Mouse (Mus musculus) cerebellum, postnatal 25 days (tissue): ENCODE measurements at regions not wholly inside any gene's neighbourhood (a gene's known extent, or its start where the extent isn't known, plus 50 kb on each side); places are given as distances from the start of the nearest gene placed in this dataset.
"Not testable (repeated sequence)": the region's sequence is repeated elsewhere in the genome, so short reads cannot be mapped to it uniquely, and the experiment has no call there.

Source experiments
- DNase-seq, 2 experiments: peaks; one replicate each; pipeline ENCODE4 v3.0.0; 2021; ENCODE audit warnings: mixed read lengths in 2 of 2

GRCm38 (mm10) chr4:7913191-7913590, 325.6 kb downstream of the Car8 start:
- DNase-seq, result no peak

DNA sequence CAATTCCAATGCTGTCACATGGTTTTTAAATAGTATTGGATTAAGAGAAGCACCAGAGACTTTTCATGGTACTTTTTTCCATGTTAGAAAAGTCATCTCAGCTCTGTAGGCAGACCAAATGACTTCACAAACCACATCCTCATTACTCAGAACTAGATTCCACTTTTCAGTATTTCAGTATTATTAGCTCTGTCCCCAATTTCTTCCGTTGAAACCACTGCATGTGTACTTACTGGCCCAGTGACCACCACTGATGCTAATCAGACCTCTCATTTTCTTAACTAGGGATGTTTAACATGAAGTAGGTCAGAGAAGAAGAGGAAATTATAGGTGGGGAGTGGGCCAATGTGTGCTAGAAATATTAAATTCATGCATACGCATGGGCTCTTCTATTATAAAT, 326.2 kb downstream of the Car8 start:
- no peak for DNase-seq

DNA sequence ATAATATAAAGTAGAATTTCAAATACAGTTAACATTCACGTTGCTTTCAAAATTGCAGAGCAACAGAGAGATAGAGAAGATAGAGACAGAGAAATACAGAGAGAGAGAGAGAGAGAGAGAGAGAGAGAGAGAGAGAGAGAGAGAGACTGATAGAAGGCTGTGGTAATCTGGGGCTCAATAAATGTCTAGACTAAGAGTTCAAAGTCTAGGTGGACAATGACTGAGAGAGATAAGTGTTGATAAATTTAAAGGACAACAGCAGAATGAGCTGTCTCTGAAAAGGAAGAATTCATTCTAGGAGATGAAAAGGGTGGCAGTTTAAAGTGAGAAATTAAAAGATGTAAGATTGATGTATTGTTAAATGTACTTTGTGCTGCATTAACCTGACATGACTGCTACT, 335.7 kb downstream of the Car8 start:
- no peak for DNase-seq

DNA sequence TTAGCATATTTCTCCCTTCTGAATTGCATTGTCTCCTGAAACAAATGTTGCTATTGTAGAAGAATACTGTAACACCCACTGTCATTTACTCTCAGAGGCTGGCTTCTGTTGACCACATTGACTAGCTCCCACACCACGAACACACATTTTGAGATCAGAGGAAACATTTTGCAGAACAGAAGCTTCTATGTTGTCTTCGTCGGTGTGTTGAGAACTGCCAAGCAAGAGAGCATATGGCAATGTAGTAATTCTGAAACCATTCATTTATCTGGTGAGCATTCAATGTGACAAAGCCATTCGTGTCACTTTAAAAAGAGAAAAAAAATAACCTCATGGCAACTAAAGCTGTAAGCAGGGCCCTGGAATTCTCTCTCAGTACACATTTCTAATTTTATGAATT, 343.9 kb downstream of the Car8 start:
- DNase-seq, result no peak

- no peak for DNase-seq
Measured at GRCm38 (mm10) chr4:7891128-7891527, 347.7 kb downstream of the Car8 start.

- DNase-seq, result no peak
Measured at GRCm38 (mm10) chr4:7854518-7854917, 384.3 kb downstream of the Car8 start.

DNA sequence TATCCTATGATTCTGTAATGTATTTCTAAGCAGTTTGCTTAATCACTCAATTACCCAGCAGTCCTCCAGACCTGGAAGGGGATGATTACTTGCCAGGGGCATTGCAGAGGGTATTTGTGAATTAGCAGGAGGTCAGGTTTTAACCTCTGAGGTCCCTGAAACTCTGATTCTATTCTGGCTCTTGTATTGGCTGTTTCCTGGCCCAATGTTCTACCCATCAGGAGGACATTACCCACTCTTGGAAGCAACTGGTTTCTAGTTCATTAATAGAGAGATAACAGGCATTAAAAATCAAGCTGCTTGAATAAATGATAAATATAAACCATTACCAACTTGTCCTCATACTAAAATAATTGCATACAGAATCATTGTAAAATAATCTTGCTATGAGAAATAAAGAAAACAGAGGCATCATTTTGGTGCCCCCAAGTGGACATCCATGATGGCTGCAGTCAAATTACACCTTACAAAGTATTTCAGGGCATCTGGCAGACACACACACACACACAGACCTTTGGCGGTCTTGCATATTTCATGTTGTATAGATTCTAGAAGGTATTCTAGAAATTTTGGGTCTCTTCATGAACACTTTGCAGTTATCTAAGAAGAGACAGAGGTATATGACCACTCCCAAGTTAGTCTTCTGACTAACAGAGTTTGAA, 385.6 kb downstream of the Car8 start:
- peak; percentile 5 to 21 for DNase-seq

GRCm38 (mm10) chr4:7852006-7852615, 386.7 kb downstream of the Car8 start:
- DNase-seq, result no peak

- no peak for DNase-seq
Measured at GRCm38 (mm10) chr4:7847411-7847810, 391.4 kb downstream of the Car8 start.

- DNase-seq, result no peak
Measured at GRCm38 (mm10) chr4:7829126-7829525, 409.7 kb downstream of the Car8 start.

GRCm38 (mm10) chr4:7819847-7820246, 419.0 kb downstream of the Car8 start:
- DNase-seq, result no peak

DNA sequence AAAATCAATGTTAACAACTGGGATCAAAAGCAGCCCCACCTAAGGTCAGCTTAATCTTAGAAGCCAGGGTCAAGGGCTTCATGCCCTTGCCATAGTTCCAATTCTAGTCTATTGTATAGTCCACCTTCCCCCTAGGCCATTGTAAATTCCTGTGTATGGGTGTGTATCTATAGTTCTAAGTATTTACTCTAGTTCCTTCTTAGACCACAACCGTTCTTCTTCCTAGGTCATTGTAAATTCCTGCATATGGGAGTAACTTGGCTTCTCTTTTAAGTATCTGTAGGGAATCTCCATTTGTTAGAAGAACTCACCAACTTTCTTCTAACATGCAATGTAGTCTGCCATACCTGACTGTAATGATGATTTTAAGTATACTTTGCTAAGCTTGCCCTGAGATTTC, 461.1 kb downstream of the Car8 start:
- DNase-seq, result not testable (repeated sequence)

DNA sequence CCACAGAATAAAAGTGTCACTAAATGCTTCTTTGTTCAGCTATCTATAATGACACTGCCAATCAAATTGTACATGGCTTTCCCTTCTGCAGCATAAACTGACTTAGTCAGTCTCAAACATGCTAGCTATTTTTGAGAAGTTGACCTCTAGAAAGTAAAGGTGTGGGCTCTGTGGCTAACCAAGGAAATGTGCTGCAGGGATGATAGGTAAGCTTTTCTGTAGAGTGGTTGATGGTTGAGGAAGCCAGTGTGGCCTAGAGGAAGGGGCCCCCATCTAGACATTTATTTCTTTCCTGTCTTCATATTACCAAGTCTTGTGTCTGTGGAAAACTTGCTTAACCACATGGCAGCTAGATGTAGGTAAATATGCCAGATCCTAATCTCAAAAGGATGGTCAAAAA, 483.4 kb downstream of the Car8 start:
- DNase-seq, result no peak

DNA sequence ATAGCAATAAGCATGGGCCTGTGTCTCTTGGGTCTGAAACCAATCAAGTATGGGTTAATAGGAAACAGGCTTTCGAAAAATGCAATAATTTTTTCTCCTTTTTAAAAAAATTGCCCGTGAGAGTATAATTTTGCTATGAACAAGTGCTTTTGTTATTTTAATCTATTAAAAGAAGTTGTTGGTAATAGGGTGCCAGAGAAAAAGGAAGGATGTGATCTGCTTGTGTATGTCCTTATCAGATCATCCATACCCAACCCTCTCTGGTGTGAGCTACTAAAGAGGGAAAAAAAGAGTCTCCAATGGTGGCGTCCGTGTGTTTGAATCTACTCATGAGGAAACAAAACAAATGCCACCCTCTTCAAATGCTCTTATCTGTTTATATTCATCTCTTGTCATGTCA, 484.9 kb downstream of the Car8 start:
- no peak for DNase-seq

DNA sequence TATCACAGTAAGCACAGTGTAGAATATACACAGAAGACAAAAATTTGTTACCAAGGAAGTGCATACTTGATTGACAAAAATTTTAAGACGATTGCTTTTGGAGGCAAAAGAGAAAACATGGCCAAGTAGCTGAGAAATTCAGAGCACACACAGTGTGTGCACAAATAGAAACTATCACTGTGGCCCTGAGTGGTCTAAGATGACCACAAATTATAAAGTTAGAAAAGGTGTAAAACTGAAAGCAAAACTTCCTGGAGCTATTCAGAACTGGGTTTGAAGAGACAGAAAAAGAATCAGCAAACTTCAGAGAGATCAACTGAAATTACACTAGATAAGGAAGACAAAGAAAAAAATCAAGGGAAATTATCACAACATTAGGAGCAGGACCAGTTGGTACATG, 487.6 kb downstream of the Car8 start:
- no peak for DNase-seq

DNA sequence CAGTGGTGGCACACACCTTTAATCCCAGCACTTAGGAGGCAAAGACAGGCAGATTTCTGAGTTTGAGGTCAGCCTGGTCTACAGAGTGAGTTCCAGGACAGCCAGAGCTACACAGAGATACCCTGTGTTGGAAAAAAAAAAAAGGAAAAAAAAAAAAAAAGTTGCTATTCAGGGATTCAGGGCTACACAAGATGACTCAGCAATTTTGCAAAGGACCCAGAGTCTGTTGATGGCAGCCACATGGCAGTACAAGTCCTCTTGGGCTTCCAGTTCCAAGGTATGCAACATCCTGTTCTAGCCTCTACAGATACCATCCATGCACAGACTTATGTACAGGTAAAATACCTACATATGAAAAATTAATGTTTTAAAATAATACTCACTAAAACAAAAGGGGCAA, 515.9 kb downstream of the Car8 start:
- DNase-seq, result no peak

- no peak for DNase-seq
Measured at GRCm38 (mm10) chr4:7688516-7688915, 550.3 kb downstream of the Car8 start.

DNA sequence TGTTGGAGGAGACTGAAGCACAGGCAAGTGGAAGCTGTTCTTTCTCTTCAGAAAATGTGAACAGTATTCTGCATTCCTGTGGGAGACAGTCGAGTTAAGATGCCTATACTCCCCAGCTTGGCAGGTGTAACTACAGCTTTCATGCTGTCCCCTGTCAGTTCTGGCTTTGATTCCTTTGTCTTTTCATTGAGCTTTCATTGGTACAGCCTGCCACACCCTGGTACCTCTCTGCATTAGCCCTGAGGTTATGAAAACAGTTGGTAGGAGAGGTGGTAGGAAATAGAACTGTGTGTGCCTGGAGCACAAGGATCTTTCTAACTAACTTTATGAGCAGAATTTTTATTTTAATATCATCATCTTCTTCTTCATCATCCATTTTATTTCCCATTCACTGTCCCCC, 551.6 kb downstream of the Car8 start:
- DNase-seq, result no peak

GRCm38 (mm10) chr4:7670795-7671105, 568.1 kb downstream of the Car8 start:
- DNase-seq, result no peak

DNA sequence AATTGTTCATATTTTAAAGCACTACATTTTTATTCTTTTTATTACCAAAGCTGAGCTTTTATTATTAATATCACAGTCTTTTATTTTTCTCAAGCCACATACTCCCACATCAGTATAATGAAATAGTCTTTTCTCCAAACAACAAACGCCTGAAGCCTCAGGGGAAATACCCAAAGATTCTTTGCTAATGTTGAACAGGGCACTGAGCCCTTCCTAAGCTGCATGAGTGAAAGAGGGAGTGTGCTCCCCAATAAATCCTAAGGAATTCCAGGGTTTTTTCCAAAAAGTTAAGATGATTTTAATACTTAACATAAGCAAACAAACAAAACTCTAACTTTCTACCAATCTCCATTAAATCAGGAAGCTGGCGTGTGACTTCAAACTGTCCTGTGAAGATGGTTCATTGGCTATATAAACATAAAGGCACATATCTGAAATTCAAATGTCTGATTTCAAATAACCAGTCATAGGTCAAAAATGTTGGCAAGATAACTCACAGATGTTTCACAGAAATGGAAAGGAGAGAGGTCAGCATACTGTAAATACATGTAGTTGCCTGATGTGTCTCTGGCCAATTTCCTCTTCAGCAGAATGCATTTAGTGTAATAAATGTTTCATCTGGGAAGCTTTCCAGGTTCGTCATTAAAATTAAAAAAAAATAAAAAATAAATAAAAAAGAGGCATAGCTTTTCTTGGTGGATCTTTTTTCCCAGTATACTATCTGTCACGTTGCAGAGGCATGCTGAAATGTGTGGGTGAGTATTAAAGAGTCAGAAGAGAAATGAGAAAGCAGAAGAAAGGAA, 568.6 kb downstream of the Car8 start:
- no peak for DNase-seq

DNA sequence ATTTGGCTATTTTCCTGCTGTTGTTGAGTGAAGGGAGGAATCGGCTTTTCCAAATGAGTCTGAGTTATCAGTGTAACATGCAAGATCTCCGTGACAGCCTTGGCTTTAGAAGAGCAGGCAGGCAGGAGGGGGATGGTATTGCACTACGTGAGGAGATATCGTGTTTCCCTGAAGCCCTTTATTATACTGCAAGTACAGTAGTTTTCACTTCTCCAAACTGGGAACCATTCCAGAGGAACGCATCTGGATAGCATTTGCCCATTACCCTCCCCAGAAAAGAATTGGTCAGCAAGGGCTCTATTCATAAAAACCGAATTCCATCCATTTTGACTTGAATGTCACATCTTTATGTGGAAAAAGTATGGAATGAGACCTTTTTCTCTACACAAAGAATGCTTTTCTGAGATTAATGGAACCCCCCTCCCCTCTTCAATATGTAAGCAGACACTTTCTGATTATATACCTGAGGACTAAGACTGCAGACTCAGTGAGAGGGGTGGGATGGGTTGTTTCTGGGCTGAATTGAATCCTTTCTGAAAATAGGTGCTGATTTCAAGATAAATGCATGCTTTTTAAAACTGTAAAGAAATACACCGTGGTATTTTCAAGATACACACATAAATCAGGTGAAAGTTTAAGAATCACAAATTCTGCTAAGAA, 571.8 kb downstream of the Car8 start:
- no peak for DNase-seq

- DNase-seq, result no peak
Measured at GRCm38 (mm10) chr4:7642878-7643590, 595.8 kb downstream of the Car8 start.
